Mouse (Mus musculus): Measurements from ENCODE around the gene Commd9. TPM values are rescaled to one million over a fixed set of nuclear protein-coding genes. Genes with fewer than 3 reads are reported as not detected.
A peak's percentile ranks its signal among the peaks of the same experiment; 100 is the strongest.

Gene Commd9
- total RNA-seq (2014; rRNA removed) (154 and 257 TPM in 2 replicates), polyA plus RNA-seq (2015; fragmentation: Nextera tagmentation; extraction: Ambion mirVana) (101 and 108 TPM in 2 replicates)

DNA sequence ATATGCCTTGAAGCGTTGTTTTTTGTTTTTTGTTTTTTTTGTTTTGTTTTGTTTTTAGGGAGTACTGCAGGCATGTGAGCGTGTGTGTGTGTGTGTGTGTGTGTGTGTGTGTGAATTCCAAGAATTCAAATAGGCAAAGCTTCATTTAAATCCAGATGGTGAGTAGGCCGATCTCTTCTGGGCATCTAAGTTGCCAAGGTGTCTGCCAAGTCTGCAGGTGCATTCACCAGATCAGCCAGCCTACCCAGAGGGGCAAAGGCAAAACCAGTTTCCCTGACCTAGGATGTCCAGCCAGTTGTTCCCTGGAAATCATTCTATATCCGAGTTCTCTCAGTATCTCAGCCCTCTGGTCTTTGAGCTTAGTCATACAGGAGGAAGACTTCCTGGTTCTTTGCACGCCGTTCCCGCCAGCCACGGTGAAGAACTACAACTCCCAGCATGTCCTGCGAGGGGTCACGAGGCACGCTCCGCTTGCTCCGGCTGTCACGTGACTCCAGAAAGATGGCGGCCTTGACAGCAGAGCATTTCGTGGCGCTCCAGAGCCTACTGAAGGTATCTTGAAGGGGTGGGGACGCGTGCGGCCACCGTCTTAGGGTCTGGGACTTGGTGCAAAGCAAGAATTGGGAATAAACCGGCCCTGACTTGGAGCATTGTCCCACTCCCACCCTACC lies at the start of gene Commd9:
Gene Commd9, plus strand, starts transcription at position 480 of the 671 bp plus-strand sequence.
- H3K9me3 ChIP-seq (ENCODE audit: low read length): no peaks in the 10 kb centered on the region
- peak within 1 kb of the TSS; percentile 54 for H3K4me2 ChIP-seq (ENCODE audit: low read depth, low read length, poor library complexity, severe bottlenecking)
- H3K4me1 ChIP-seq (ENCODE audit: insufficient read depth, low read length): peaks cover 10% of the 10 kb centered on the region; the same call in 1 of the 2 replicates
- WGBS: 12% methylated on average over 22 of the region's 22 CpGs
- H3K27me3 ChIP-seq (ENCODE audit: insufficient read depth, low read length): no peaks in the 10 kb centered on the region
- DNase-seq (ENCODE audit: low spot score) (peak; percentile 94), ATAC-seq (ENCODE audit: low FRiP score) (peak; percentile 96)
- peak; percentile 8; the same call in 1 of the 2 replicates for TF ChIP-seq CTCF (IDR thresholded peaks at IDR 0.05)
- H3K4me3 ChIP-seq (ENCODE audit: low read depth, low read length): peak within 1 kb of the TSS; percentile 64
- no peaks in the 10 kb centered on the region for H3K36me3 ChIP-seq (ENCODE audit: insufficient read depth, low read length)
- peak within 1 kb of the TSS; percentile 74 for H3K9ac ChIP-seq (replicated peaks; ENCODE audit: low read length, poor library complexity, severe bottlenecking)
- peak within 1 kb of the TSS; percentile 77 for H3K27ac ChIP-seq (ENCODE audit: low read depth, low read length)

DNA sequence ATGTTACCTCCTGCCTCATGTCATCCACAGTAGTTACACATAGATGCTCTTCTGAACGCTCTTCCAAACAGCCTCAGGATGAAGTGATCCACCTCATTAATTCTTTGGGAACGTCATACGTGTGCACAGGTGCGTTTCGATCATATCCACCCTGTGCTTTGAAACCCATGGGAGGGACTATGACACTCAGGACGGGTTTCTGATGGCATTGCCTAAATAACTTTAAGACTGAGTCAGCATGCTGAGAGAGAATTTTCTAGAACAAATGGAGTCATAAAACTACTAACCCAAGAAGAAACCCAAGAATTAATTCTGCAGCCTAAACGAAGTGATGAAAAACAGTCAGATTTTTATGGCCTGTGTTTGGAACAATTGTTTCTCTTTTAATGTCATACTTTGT lies 43.3 kb upstream of the Commd9 start:
- ATAC-seq (ENCODE audit: low FRiP score): no peak
- H3K9me3 ChIP-seq (ENCODE audit: low read length): no peaks in the 10 kb centered on the region
- no peak overlapping the region for H3K4me3 ChIP-seq (ENCODE audit: low read depth, low read length)
- whole genome bisulfite sequencing: 90% methylated on average over 7 of the region's 7 CpGs
- no peak for TF ChIP-seq CTCF (IDR thresholded peaks at IDR 0.05)
- no peaks in the 10 kb centered on the region for H3K36me3 ChIP-seq (ENCODE audit: insufficient read depth, low read length)
- no peak for DNase-seq (ENCODE audit: low spot score)
- no peak overlapping the region for H3K9ac ChIP-seq (replicated peaks; ENCODE audit: low read length, poor library complexity, severe bottlenecking)
- no peak overlapping the region for H3K4me2 ChIP-seq (ENCODE audit: low read depth, low read length, poor library complexity, severe bottlenecking)
- no peaks in the 10 kb centered on the region for H3K27me3 ChIP-seq (ENCODE audit: insufficient read depth, low read length)
- H3K4me1 ChIP-seq (ENCODE audit: insufficient read depth, low read length): no peaks in the 10 kb centered on the region
- no peak overlapping the region for H3K27ac ChIP-seq (ENCODE audit: low read depth, low read length)

DNA sequence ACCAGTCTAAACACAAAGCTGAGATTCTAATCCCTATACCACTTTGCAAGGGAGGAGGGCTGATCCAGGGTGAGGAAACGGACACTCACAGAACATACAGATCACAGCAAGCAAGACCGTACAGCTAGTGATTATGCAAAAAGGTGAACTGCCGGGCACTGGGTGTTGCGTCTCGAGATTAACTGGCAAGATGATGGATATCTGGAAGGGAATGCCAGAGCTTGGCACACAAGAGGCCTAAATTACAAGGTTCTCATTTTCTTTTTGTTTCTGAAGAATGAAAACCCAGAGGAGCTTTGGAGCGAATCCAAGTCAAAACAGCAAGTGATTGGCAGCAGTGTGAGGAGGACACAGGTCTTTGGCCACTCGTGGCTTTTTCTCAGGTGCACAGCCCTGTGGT lies 31.3 kb upstream of the Commd9 start:
- Histone ChIP-seq H3K4me3 (ENCODE audit: low read depth, low read length) (no peak overlapping the region), H3K4me1 (ENCODE audit: insufficient read depth, low read length) (no peaks in the 10 kb centered on the region), H3K27me3 (ENCODE audit: insufficient read depth, low read length) (no peaks in the 10 kb centered on the region), H3K9me3 (ENCODE audit: low read length) (no peaks in the 10 kb centered on the region), H3K4me2 (ENCODE audit: low read depth, low read length, poor library complexity, severe bottlenecking) (no peak overlapping the region), H3K36me3 (ENCODE audit: insufficient read depth, low read length) (no peaks in the 10 kb centered on the region), H3K27ac (ENCODE audit: low read depth, low read length) (no peak overlapping the region), H3K9ac (replicated peaks; ENCODE audit: low read length, poor library complexity, severe bottlenecking) (no peak overlapping the region)
- TF ChIP-seq CTCF (IDR thresholded peaks at IDR 0.05): no peak
- WGBS: 63% methylated on average over 7 of the region's 7 CpGs
- DNase-seq (ENCODE audit: low spot score) (no peak), ATAC-seq (ENCODE audit: low FRiP score) (no peak)

DNA sequence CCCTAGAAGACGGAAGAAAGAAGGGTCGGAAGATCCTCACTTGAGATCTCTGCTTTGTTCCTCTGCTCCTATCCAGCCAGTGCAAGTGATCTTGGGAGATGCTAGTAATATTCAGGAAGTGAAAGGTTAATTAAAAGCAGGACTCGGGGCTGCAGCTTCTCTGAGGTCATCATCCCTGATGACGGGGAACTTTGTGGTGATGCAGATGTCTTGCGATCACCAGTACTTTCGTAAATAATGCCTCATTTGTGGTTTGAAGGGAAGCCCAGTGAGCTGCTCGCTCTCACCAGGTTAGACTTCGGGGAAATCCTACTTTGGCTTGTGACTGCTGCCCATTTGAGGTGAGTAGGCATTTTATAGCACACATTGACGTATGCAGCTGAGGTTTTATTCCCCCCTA lies 29.9 kb upstream of the Commd9 start:
- WGBS: 86% methylated on average over 9 of the region's 9 CpGs
- Histone ChIP-seq H3K36me3 (ENCODE audit: insufficient read depth, low read length) (no peaks in the 10 kb centered on the region), H3K4me1 (ENCODE audit: insufficient read depth, low read length) (no peaks in the 10 kb centered on the region), H3K27ac (ENCODE audit: low read depth, low read length) (no peak overlapping the region), H3K9ac (replicated peaks; ENCODE audit: low read length, poor library complexity, severe bottlenecking) (no peak overlapping the region), H3K9me3 (ENCODE audit: low read length) (no peaks in the 10 kb centered on the region), H3K4me2 (ENCODE audit: low read depth, low read length, poor library complexity, severe bottlenecking) (no peak overlapping the region), H3K27me3 (ENCODE audit: insufficient read depth, low read length) (no peaks in the 10 kb centered on the region), H3K4me3 (ENCODE audit: low read depth, low read length) (no peak overlapping the region)
- TF ChIP-seq CTCF (IDR thresholded peaks at IDR 0.05): no peak
- DNase-seq (ENCODE audit: low spot score): no peak
- ATAC-seq (ENCODE audit: low FRiP score): no peak

DNA sequence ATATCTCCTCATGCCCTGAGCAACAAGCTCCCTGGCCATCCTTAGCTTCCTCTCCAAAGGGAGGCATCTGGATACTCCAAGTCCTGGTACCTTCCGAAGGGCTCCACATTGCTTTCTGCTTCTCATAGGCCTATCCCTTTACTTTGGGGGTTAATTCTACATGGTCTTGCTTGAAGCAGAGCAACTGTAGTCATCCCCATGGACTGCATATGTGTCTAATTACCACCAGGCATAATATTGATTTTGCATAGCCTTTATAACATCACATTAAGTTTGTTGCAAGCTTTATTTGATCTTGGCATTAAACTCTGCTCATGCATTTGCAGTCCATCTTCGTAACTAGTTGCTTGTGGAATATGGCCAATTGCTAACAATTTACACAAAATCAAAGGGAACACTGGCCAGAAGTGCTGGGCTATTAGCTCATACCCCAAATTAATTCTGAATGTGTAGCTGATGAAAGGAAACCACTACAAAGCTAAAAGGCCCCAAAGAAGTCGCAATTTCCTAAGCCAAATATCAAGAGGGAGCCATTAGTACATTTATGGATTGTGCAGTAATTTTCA lies 25.0 kb upstream of the Commd9 start:
- Histone ChIP-seq H3K9ac (replicated peaks; ENCODE audit: low read length, poor library complexity, severe bottlenecking) (no peak overlapping the region), H3K4me2 (ENCODE audit: low read depth, low read length, poor library complexity, severe bottlenecking) (no peak overlapping the region), H3K27ac (ENCODE audit: low read depth, low read length) (no peak overlapping the region), H3K9me3 (ENCODE audit: low read length) (no peaks in the 10 kb centered on the region), H3K4me3 (ENCODE audit: low read depth, low read length) (no peak overlapping the region), H3K36me3 (ENCODE audit: insufficient read depth, low read length) (no peaks in the 10 kb centered on the region), H3K4me1 (ENCODE audit: insufficient read depth, low read length) (no peaks in the 10 kb centered on the region), H3K27me3 (ENCODE audit: insufficient read depth, low read length) (no peaks in the 10 kb centered on the region)
- no peak for TF ChIP-seq CTCF (IDR thresholded peaks at IDR 0.05)
- 78% methylated on average over 3 of the region's 3 CpGs for WGBS
- DNase-seq (ENCODE audit: low spot score): no peak
- no peak for ATAC-seq (ENCODE audit: low FRiP score)
